Mouse (Mus musculus): ENCODE measurements around the gene Pnpla7.

- no peak for TF ChIP-seq CTCF (IDR thresholded peaks at IDR 0.05; ENCODE audit: control insufficient read depth, insufficient read depth, insufficient read length)
- TF ChIP-seq MYOG (IDR thresholded peaks at IDR 0.05; ENCODE audit: control insufficient read depth, extremely low read depth, insufficient read length) = no peak
- TF ChIP-seq FOSL1 (IDR thresholded peaks at IDR 0.05; ENCODE audit: insufficient read depth, low read length, poor library complexity, severe bottlenecking) = no peak
- TF ChIP-seq USF1 (IDR thresholded peaks at IDR 0.05; ENCODE audit: low read depth) = no peak
- TF ChIP-seq MYOD1 (IDR thresholded peaks at IDR 0.05; ENCODE audit: control insufficient read depth, insufficient read length, low read depth) = no peak
Observed at GRCm38 (mm10) chr2:24942092-24942491, 33.7 kb upstream of the Pnpla7 start.
